Mouse (Mus musculus) urinary bladder, postnatal 4 days (tissue): ENCODE measurements around the gene Prl3d1.
"Not testable (repeated sequence)": the region's sequence is repeated elsewhere in the genome, so short reads cannot be mapped to it uniquely, and the experiment has no call there.

Experiments
- DNase-seq, 2 experiments: peaks; one replicate each; pipeline ENCODE4 v3.0.0; 2021 to 2022; ENCODE audit warnings: low spot score in 2 of 2

The Prl3d1 gene

DNA sequence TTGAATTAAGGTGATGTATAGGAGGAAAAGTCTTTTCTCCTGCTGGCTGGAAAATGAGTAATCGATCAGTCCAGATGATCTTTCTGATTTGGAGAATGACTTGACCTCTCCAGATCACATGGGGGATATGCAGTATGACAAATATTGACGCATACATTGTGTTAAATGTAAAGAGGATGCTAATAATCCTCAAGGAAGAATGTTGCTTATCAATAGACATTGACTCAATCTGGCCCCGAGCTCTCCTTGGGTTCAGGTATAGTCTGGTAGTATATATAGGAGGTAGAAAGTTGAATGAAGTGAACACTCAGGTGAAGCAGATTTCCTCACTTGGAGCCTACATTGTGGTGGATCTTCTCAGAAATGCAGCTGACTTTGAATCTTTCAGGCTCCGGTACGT lies at the start of gene Prl3d1:
Gene Prl3d1, plus strand, starts transcription at position 301 of the 400 bp plus-strand sequence.
- DNase-seq = not testable (repeated sequence)

- no peak for DNase-seq
Measured at GRCm38 (mm10) chr13:27057270-27057669, 36.7 kb upstream of the Prl3d1 start, which contains the start of gene Prl. Gene Prl, plus strand, starts transcription at chr13:27057570.

DNA sequence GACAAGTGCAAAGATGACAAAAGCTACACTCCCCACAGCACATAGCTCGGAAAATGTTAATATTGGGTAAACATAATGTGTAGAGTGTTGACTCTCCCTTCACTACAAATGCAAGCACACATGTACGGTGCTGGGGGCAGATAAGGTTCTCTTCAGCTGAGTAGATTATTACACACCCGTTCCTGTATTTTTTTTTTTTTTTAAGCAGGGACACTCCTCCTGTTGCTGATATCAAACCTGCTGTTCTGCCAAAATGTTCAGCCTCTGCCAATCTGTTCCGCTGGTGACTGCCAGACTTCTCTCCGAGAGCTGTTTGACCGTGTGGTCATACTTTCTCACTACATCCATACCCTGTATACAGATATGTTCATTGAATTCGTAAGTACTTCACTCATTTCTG lies 34.8 kb upstream of the Prl3d1 start:
- no peak for DNase-seq

DNA sequence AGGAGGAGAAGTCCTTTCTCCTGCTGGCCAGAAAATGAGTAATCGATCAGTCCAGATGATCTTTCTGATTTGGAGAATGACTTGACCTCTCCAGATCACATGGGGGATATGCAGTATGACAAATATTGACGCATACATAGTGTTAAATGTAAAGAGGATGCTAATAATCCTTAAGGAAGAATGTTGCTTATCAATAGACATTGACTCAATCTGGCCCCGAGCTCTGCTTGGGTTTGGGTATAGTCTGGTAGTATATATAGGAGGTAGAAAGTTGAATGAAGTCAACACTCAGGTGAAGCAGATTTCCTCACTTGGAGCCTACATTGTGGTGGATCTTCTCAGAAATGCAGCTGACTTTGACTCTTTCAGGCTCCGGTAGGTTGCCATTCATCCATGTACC lies 27.4 kb downstream of the Prl3d1 start, which contains the start of gene Prl3d2:
Gene Prl3d2, plus strand, starts transcription at position 301 of the 400 bp plus-strand sequence.
- DNase-seq = not testable (repeated sequence)

DNA sequence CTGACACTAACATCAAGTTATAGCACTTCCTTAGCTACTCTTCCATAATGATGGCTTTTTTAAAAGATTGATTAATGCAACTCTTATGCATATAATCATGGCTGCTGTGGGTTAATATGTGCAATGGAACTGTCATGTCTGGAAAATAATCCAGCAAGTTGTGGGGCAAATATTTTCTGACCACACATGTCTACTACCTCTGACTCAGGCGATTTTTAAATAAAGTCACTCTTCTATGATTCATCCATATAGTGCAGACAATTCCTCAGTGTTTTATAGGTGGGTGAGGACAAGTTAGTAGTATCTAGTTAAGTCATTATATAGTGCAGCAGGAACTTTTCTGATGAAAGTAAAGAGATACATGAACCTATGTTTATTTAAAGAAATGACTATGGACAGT lies 54.3 kb downstream of the Prl3d1 start:
- no peak for DNase-seq
